Mouse (Mus musculus) CH12.LX (cell line): Measurements from ENCODE around the gene C1qc.

ENCODE experiments used
- CTCF ChIP-seq, 2 experiments: IDR thresholded peaks in 1 of 2; conservative IDR thresholded peaks in 1 of 2; 2 replicates each; pipeline ENCODE4 v1.5.1; 2011 to 2012; ENCODE audit warnings: low read depth in 2 of 2, low read length in 2 of 2, improper control_type of control experiment in 1 of 2, inconsistent platforms in 1 of 2, mild to moderate bottlenecking in 1 of 2, moderate library complexity in 1 of 2
- E2F4 ChIP-seq: IDR thresholded peaks from 2 replicates; pipeline ENCODE4 v1.6.1; 2011; ENCODE audit warnings: low read depth, low read length, improper control_type of control experiment; ENCODE audit not compliant: insufficient replicate concordance
- EP300 ChIP-seq: IDR thresholded peaks from 2 replicates; pipeline ENCODE4 v1.6.1; 2011; ENCODE audit warnings: low read length, improper control_type of control experiment
- MAX ChIP-seq: IDR thresholded peaks from 2 replicates; pipeline ENCODE4 v1.6.1; 2011; ENCODE audit warnings: low read length, improper control_type of control experiment
- POLR2A ChIP-seq: IDR thresholded peaks from 2 replicates; pipeline ENCODE4 v1.6.1; 2011; ENCODE audit warnings: low read depth, mild to moderate bottlenecking, improper control_type of control experiment, low read length
- TCF12 ChIP-seq: IDR thresholded peaks from 2 replicates; pipeline ENCODE4 v1.6.1; 2014; ENCODE audit warnings: low read depth, mild to moderate bottlenecking, inconsistent platforms, low read length, improper control_type of control experiment
- UBTF ChIP-seq: IDR thresholded peaks from 2 replicates; pipeline ENCODE4 v1.6.1; 2012; ENCODE audit warnings: low read depth, mild to moderate bottlenecking, inconsistent platforms, low read length, improper control_type of control experiment, moderate library complexity
- USF1 ChIP-seq: IDR thresholded peaks from 2 replicates; pipeline ENCODE4 v1.6.1; 2014; ENCODE audit warnings: low read depth, mild to moderate bottlenecking, inconsistent platforms, low read length, improper control_type of control experiment
- ZKSCAN1 ChIP-seq: IDR thresholded peaks from 2 replicates; pipeline ENCODE4 v1.6.1; 2012; ENCODE audit warnings: low read depth, inconsistent platforms, low read length, improper control_type of control experiment, borderline replicate concordance

GRCm38 (mm10) chr4:136916359-136917164, 23.7 kb upstream of the C1qc start:
- TF ChIP-seq TCF12: no peak
- no peak for TF ChIP-seq CTCF (conservative IDR thresholded peaks at IDR 0.05 in 1 of 2, IDR thresholded peaks at IDR 0.05 in 1 of 2; ENCODE audit: low read depth in 2 of 2, low read length in 2 of 2)
- TF ChIP-seq ZKSCAN1: no peak
- no peak for TF ChIP-seq POLR2A
- no peak for TF ChIP-seq UBTF
- TF ChIP-seq MAX: no peak
- no peak for TF ChIP-seq E2F4
- TF ChIP-seq USF1: no peak
- no peak for TF ChIP-seq EP300
